In the genomic region with DNA sequence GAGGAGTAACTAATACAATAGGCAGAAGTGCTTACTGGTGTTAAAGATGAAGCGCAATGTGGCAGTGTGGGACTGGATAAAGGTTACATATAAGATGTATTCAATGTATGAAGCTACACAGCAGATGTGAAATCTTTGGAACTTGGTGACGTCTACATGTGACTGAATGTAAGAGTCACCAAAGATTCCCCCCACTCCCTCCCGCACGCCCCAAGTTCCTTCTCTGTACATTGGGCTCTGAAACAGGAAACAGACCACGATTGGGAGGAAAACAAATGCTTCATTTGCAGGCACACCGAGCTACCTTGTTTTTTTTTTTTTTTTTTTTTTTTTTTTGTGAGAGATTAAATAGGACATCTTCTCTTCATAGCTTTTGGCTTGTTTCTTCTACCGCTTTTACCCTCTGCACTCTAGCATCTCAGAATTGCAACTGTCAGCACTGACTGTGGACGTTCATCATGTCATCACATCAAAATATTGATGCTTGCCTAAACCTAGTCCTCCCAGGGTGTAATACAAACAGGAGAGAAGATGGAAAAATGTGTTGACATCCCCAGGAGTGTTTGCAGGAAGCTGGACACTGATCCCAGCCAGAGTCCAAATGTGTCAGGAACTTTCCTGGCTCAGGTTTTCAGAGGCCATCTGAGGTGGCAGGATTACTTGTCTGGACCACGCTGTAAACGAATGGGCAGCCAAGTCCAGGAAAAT, we compare ENCODE assay signal across 14 mouse cellular contexts.
DNase-seq lines count a peak whose midpoint lies in the region; ATAC-seq and TF ChIP-seq lines count a peak whose summit lies in the region.
"Had no signal": no experiment of that assay in that cellular context is flagged by ENCODE, and none has a peak within 500 bp of the region (broad histone marks: within the 10 kb centered on the region; RNA-seq: fewer than 3 reads in every experiment).

No protein-coding gene starts in this region.

- DNase-seq in adrenal gland, postnatal 10 days, result peak; percentile 31
- DNase-seq in adrenal gland, adult 18-20 months (ENCODE audit: low spot score in 2 of 2), result no peak
- peak; percentile 52 to 59 for DNase-seq in heart, postnatal 10 days
- DNase-seq in heart, embryonic 10.5 days (ENCODE audit: low spot score), result no peak
- DNase-seq in liver, postnatal 0 days, result peak; percentile 47
- DNase-seq in thymus, adult 18-20 months, result no peak
- no peak for DNase-seq in gastrocnemius, postnatal 36 days
- DNase-seq: lung, postnatal 36 days; spleen, adult 18-20 months had no signal

- peak; percentile 80; the same call in 1 of the 2 replicates for TF ChIP-seq EP300 in liver, postnatal 0 days (IDR thresholded peaks at IDR 0.05; ENCODE audit: low read depth)

- peaks cover 8% of the 10 kb centered on the region for H3K4me1 ChIP-seq in heart, embryonic 10.5 days
- 0 out of 2 replicates have a peak, but pooled peaks cover 4% of the 10 kb centered on the region for H3K4me1 ChIP-seq in liver, postnatal 0 days (ENCODE audit: insufficient read depth)
- H3K4me1 ChIP-seq: forebrain, embryonic 15.5 days; limb, embryonic 12.5 days; neural tube, embryonic 12.5 days had no signal

- peak; percentile 67 for ATAC-seq in granulocyte monocyte progenitor cell, adult 5-6 weeks (replicated peaks; ENCODE audit: poor library complexity, severe bottlenecking)
- peak; percentile 96 for ATAC-seq in liver, postnatal 0 days
- ATAC-seq: forebrain, embryonic 15.5 days; midbrain, embryonic 16.5 days had no signal

- 62% methylated on average over 10 of the region's 10 CpGs for WGBS in heart, embryonic 10.5 days
- 34% methylated on average over 10 of the region's 10 CpGs for WGBS in liver, postnatal 0 days (ENCODE audit: insufficient replicate concordance)

- no peak overlapping the region for H3K27ac ChIP-seq in heart, embryonic 10.5 days
- H3K27ac ChIP-seq in liver, postnatal 0 days (ENCODE audit: low read depth), result peak overlapping the region; percentile 81
- H3K27ac ChIP-seq: forebrain, embryonic 15.5 days; limb, embryonic 12.5 days; neural tube, embryonic 12.5 days had no signal

- H3K4me2 ChIP-seq in liver, postnatal 0 days (ENCODE audit: low read depth, low read length), result no peak overlapping the region
- H3K4me2 ChIP-seq: forebrain, embryonic 15.5 days; limb, embryonic 12.5 days; neural tube, embryonic 12.5 days had no signal

- H3K36me3 ChIP-seq in heart, embryonic 10.5 days, result no peaks in the 10 kb centered on the region
- H3K36me3 ChIP-seq in liver, postnatal 0 days (replicated peaks; ENCODE audit: insufficient read depth, low read length), result no peaks in the 10 kb centered on the region
- H3K36me3 ChIP-seq: forebrain, embryonic 15.5 days; limb, embryonic 12.5 days; neural tube, embryonic 12.5 days had no signal

- TF ChIP-seq CTCF in liver, postnatal 0 days (IDR thresholded peaks at IDR 0.05; ENCODE audit: low read depth), result no peak

- H3K9ac ChIP-seq in liver, postnatal 0 days (replicated peaks), result no peak overlapping the region
- H3K9ac ChIP-seq: forebrain, embryonic 15.5 days; limb, embryonic 12.5 days; neural tube, embryonic 12.5 days had no signal

- H3K9me3 ChIP-seq in heart, embryonic 10.5 days, result no peaks in the 10 kb centered on the region
- H3K9me3 ChIP-seq in liver, postnatal 0 days (ENCODE audit: low read length), result no peaks in the 10 kb centered on the region
- H3K9me3 ChIP-seq: forebrain, embryonic 15.5 days had no signal

- no peak overlapping the region for H3K4me3 ChIP-seq in heart, embryonic 10.5 days
- H3K4me3 ChIP-seq in liver, postnatal 0 days (ENCODE audit: low read depth, low read length), result no peak overlapping the region
- H3K4me3 ChIP-seq: forebrain, embryonic 15.5 days; limb, embryonic 12.5 days; neural tube, embryonic 12.5 days had no signal

- no peaks in the 10 kb centered on the region for H3K27me3 ChIP-seq in heart, embryonic 10.5 days (ENCODE audit: insufficient read depth, poor library complexity, severe bottlenecking)
- no peaks in the 10 kb centered on the region for H3K27me3 ChIP-seq in liver, postnatal 0 days (ENCODE audit: insufficient read depth, low read length)
- H3K27me3 ChIP-seq: forebrain, embryonic 15.5 days; limb, embryonic 12.5 days; neural tube, embryonic 12.5 days had no signal

- intact Hi-C loops in heart, postnatal 10 days (cut with DNase I), result no loop called here
- intact Hi-C loops in gastrocnemius, postnatal 36 days (cut with DNase I), result no loop called here

Comparison
In these comparisons a context has a peak if more than half of its experiments do, and no peak if none do; other contexts are left out.
1. DNase-seq: peak in adrenal gland, postnatal 10 days (single experiment), heart, postnatal 10 days (2 of 2) and liver, postnatal 0 days (single experiment); none in adrenal gland, adult 18-20 months (0 of 2), heart, embryonic 10.5 days (single experiment), thymus, adult 18-20 months (0 of 2) and gastrocnemius, postnatal 36 days (0 of 2).